Mouse (Mus musculus): ENCODE data around the gene Cmtr1.

- no peak for TF ChIP-seq CTCF (IDR thresholded peaks at IDR 0.05; ENCODE audit: control insufficient read depth, insufficient read depth, insufficient replicate concordance, low read depth, low read length)
- TF ChIP-seq POLR2A (IDR thresholded peaks at IDR 0.05; ENCODE audit: control insufficient read depth, low read depth, low read length) = no peak
These were observed 20.5 kb downstream of the Cmtr1 start for GRCm38 (mm10) chr17:29680921-29681320.

Data from testis, adult 2 months (tissue).